In genomic region chr16:35061017-35061416, GRCm38 (mm10) we compare ENCODE assay signal across 9 mouse cellular contexts. TPM values are rescaled to one million over a fixed set of nuclear protein-coding genes. Genes with fewer than 3 reads are reported as not detected.
DNase-seq lines count a peak whose midpoint lies in the region; ATAC-seq and TF ChIP-seq lines count a peak whose summit lies in the region.
"Had no signal": no experiment of that assay in that cellular context is flagged by ENCODE, and none has a peak within 500 bp of the region (broad histone marks: within the 10 kb centered on the region; RNA-seq: fewer than 3 reads in every experiment).

No protein-coding gene starts in this region.

- TF ChIP-seq POLR2A in lung, adult 2 months (IDR thresholded peaks at IDR 0.05; ENCODE audit: borderline replicate concordance, extremely low read depth, low read depth, low read length) = no peak
- TF ChIP-seq POLR2A in brain, embryonic 14.5 days (IDR thresholded peaks at IDR 0.05; ENCODE audit: borderline replicate concordance, extremely low read depth, insufficient read depth, insufficient read length, poor library complexity, severe bottlenecking) = no peak

- no peak overlapping the region for H3K4me2 ChIP-seq in heart, embryonic 11.5 days
- no peak overlapping the region for H3K4me2 ChIP-seq in lung, embryonic 14.5 days
- H3K4me2 ChIP-seq: hindbrain, embryonic 15.5 days had no signal

- no peak overlapping the region for H3K4me3 ChIP-seq in heart, embryonic 11.5 days (ENCODE audit: low read depth, low read length)
- no peak overlapping the region for H3K4me3 ChIP-seq in lung, embryonic 14.5 days (ENCODE audit: low read depth, low read length)
- H3K4me3 ChIP-seq in lung, adult 2 months (replicated peaks; ENCODE audit: extremely low read depth, low read depth, low read length) = no peak overlapping the region
- H3K4me3 ChIP-seq: hindbrain, embryonic 15.5 days had no signal

- H3K27me3 ChIP-seq in heart, embryonic 11.5 days (ENCODE audit: control insufficient read depth, insufficient read depth, low read length) = no peaks in the 10 kb centered on the region
- H3K27me3 ChIP-seq in lung, embryonic 14.5 days (ENCODE audit: insufficient read depth, low read length) = no peaks in the 10 kb centered on the region
- H3K27me3 ChIP-seq: hindbrain, embryonic 15.5 days had no signal

- DNase-seq in heart, postnatal 10 days = peak; percentile 49 to 57
- DNase-seq in lung, embryonic 14.5 days = peak; percentile 63
- no peak for DNase-seq in lung, adult 2 months
- DNase-seq in brain, embryonic 14.5 days (ENCODE audit: low read depth) = peak; percentile 58
- peak; percentile 58 for DNase-seq in lung, postnatal 10 days
- no peak for DNase-seq in urinary bladder, postnatal 4 days (ENCODE audit: low spot score in 2 of 2)
- no peak for DNase-seq in natural killer cell, adult 2 months (ENCODE audit: low spot score in 2 of 2)

- H3K4me1 ChIP-seq in heart, embryonic 11.5 days (ENCODE audit: control insufficient read depth, insufficient read depth, low read length) = peaks cover 3% of the 10 kb centered on the region; the same call in 1 of the 2 replicates
- H3K4me1 ChIP-seq in lung, embryonic 14.5 days (ENCODE audit: insufficient read depth) = no peaks in the 10 kb centered on the region
- 0 out of 2 replicates have a peak, but pooled peaks cover 3% of the 10 kb centered on the region for H3K4me1 ChIP-seq in lung, adult 2 months (ENCODE audit: control insufficient read depth, insufficient read depth, low read length)

- no peaks in the 10 kb centered on the region for H3K9me3 ChIP-seq in heart, embryonic 11.5 days (replicated peaks; ENCODE audit: control insufficient read depth, low read length)
- H3K9me3 ChIP-seq in lung, embryonic 14.5 days (ENCODE audit: low read depth, low read length) = no peaks in the 10 kb centered on the region
- H3K9me3 ChIP-seq: hindbrain, embryonic 15.5 days had no signal

- no peak overlapping the region for H3K27ac ChIP-seq in heart, embryonic 11.5 days (ENCODE audit: low read depth, low read length)
- no peak overlapping the region for H3K27ac ChIP-seq in lung, embryonic 14.5 days (ENCODE audit: low read depth)
- H3K27ac ChIP-seq: hindbrain, embryonic 15.5 days had no signal

- H3K36me3 ChIP-seq in heart, embryonic 11.5 days (ENCODE audit: control insufficient read depth, insufficient read depth, low read length) = peaks cover 2% of the 10 kb centered on the region; the same call in 1 of the 2 replicates
- H3K36me3 ChIP-seq in lung, embryonic 14.5 days (ENCODE audit: insufficient read depth) = peaks cover 16% of the 10 kb centered on the region; the same call in 1 of the 2 replicates
- H3K36me3 ChIP-seq: hindbrain, embryonic 15.5 days had no signal

- no peak for ATAC-seq in heart, embryonic 11.5 days (replicated peaks; ENCODE audit: insufficient number of reproducible peaks, low FRiP score, low TSS enrichment)
- ATAC-seq in lung, embryonic 14.5 days (ENCODE audit: insufficient read depth) = no peak

- intact Hi-C loops in heart, postnatal 10 days (cut with DNase I) = loop anchor here (1.0 to 5.0 kb wide), 3 partner anchors 41 to 566 kb away; no protein-coding TSS in a partner anchor

- WGBS in heart, embryonic 11.5 days (ENCODE audit: insufficient replicate concordance) = 51% methylated on average over 2 of the region's 2 CpGs
- 52% methylated on average over 2 of the region's 2 CpGs for WGBS in lung, embryonic 14.5 days
- WGBS in lung, adult 2 months = 54% methylated on average over 2 of the region's 2 CpGs

- H3K9ac ChIP-seq in heart, embryonic 11.5 days (ENCODE audit: low read depth, low read length) = no peak overlapping the region
- no peak overlapping the region for H3K9ac ChIP-seq in lung, embryonic 14.5 days
- H3K9ac ChIP-seq: hindbrain, embryonic 15.5 days had no signal

- peak; percentile 61 for TF ChIP-seq CTCF in lung, embryonic 14.5 days (IDR thresholded peaks at IDR 0.05; ENCODE audit: low read depth)
- TF ChIP-seq CTCF in lung, adult 2 months (IDR thresholded peaks at IDR 0.05; ENCODE audit: insufficient read depth, low read length) = no peak; the same call in 1 of the 2 replicates
- TF ChIP-seq CTCF in brain, embryonic 14.5 days (IDR thresholded peaks at IDR 0.05; ENCODE audit: borderline replicate concordance, extremely low read depth, insufficient read depth, insufficient read length) = peak; percentile 58; the same call in 1 of the 2 replicates

RNA-seq across cellular contexts. Expression of gene Hacd2, which starts 38.8 kb away (rescaled TPM):
- total RNA-seq in heart, postnatal 10 days (2021) = 10 to 100 TPM; 11.3 to 15.8 TPM
- polyA plus RNA-seq in heart, embryonic 11.5 days (2014; fragmentation: Nextera tagmentation; extraction: Ambion mirVana) = 32.3 and 34.2 TPM in 2 replicates
- 49.7 and 50.8 TPM in 2 replicates for polyA plus RNA-seq in lung, embryonic 14.5 days (2014; fragmentation: Nextera tagmentation; extraction: Ambion mirVana)
- 22.5 and 22.7 TPM in 2 replicates for polyA plus RNA-seq in lung, adult 2 months (2012; rRNA removed)
- polyA plus RNA-seq in brain, embryonic 14.5 days (2012; rRNA removed) = 18.0 and 18.4 TPM in 2 replicates

Comparison
In these comparisons a context has a peak if more than half of its experiments do, and no peak if none do; other contexts are left out.
1. DNase-seq: peak in heart, postnatal 10 days (2 of 2), lung, embryonic 14.5 days (single experiment), brain, embryonic 14.5 days (single experiment) and lung, postnatal 10 days (single experiment); none in lung, adult 2 months (single experiment), urinary bladder, postnatal 4 days (0 of 2) and natural killer cell, adult 2 months (0 of 2).